Mouse (Mus musculus): ENCODE data around the gene 2410004B18Rik.

2410004B18Rik gene

GRCm38 (mm10) chr3:145969031-145969501 is 31.3 kb downstream of the 2410004B18Rik start:
- H3K27me3 ChIP-seq (ENCODE audit: control insufficient read depth, insufficient read depth, low read length, poor library complexity, severe bottlenecking) = no peaks in the 10 kb centered on the region
- peak; percentile 52 for DNase-seq (ENCODE audit: low read depth, low spot score)
- no peaks in the 10 kb centered on the region for H3K36me3 ChIP-seq (ENCODE audit: control insufficient read depth, insufficient read depth, low read length, poor library complexity, severe bottlenecking)

- no peak for DNase-seq (ENCODE audit: low read depth, low spot score)
- no peaks in the 10 kb centered on the region for H3K27me3 ChIP-seq (ENCODE audit: control insufficient read depth, insufficient read depth, low read length, poor library complexity, severe bottlenecking)
- no peaks in the 10 kb centered on the region for H3K36me3 ChIP-seq (ENCODE audit: control insufficient read depth, insufficient read depth, low read length, poor library complexity, severe bottlenecking)
These were observed 33.7 kb downstream of the 2410004B18Rik start for GRCm38 (mm10) chr3:145971501-145971900.

DNA sequence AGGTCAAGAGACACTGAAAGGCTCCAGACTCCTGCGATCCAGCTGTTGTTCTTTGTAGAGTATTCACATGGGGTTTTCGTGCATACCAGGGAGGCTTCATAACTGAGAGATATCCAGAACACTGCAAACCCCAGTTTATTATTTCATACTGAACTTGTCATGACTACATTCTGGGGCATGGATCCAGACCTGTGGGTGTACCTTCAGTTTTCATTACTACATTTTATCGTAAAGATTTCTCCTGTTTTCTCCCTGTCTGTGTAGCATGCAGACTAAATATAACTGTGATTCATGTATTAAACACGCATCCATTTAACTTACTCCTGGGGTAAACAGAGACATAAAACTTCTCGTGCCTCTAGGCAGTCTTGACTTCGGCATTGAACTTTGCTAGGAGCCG is 37.2 kb downstream of the 2410004B18Rik start:
- Histone ChIP-seq H3K27me3 (ENCODE audit: control insufficient read depth, insufficient read depth, low read length, poor library complexity, severe bottlenecking) (no peaks in the 10 kb centered on the region), H3K36me3 (ENCODE audit: control insufficient read depth, insufficient read depth, low read length, poor library complexity, severe bottlenecking) (no peaks in the 10 kb centered on the region)
- no peak for DNase-seq (ENCODE audit: low read depth, low spot score)

- no peak for DNase-seq (ENCODE audit: low read depth, low spot score)
- H3K36me3 ChIP-seq (ENCODE audit: control insufficient read depth, insufficient read depth, low read length, poor library complexity, severe bottlenecking) = no peaks in the 10 kb centered on the region
These were observed 47.6 kb downstream of the 2410004B18Rik start for GRCm38 (mm10) chr3:145985333-145985925.

DNA sequence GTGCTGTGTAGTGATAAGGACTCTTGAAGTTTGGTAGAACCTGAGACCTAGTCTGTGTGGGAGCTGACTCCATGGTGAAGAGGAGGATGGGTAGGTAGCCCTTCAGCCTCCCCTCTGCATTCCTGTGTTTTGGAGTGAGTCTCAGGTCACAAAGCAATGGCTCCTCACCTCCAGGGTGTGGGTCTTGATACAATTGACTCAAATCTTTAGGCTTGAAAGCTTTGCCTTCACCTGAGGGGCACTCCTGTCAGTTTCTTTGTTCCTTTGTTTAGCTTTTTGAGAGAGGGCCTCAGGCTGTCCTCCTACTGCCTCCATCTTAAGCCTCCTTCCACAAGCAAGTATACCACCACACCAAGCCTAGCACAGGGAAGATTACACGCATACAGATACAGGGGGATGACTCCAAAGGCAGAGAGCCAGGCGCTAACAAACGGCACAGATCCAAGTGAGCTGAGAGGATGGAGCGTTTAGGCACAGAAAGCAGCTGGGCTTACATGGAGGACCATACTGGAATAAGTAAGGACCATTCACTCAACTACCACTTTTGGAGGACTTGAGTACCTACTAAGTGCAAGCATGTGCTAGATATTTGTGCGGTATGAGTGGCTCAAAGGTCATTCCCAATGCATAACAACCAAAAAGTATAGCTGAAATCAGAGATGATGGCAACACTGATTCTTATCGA is 48.6 kb downstream of the 2410004B18Rik start:
- Histone ChIP-seq H3K27me3 (ENCODE audit: control insufficient read depth, insufficient read depth, low read length, poor library complexity, severe bottlenecking) (no peaks in the 10 kb centered on the region), H3K36me3 (ENCODE audit: control insufficient read depth, insufficient read depth, low read length, poor library complexity, severe bottlenecking) (no peaks in the 10 kb centered on the region)
- DNase-seq (ENCODE audit: low read depth, low spot score) = no peak

More at GRCm38 (mm10) chr3:145985333-145985925, 47.6 kb downstream of the 2410004B18Rik start:
- no peaks in the 10 kb centered on the region for H3K27me3 ChIP-seq (ENCODE audit: control insufficient read depth, insufficient read depth, low read length, poor library complexity, severe bottlenecking)

DNA sequence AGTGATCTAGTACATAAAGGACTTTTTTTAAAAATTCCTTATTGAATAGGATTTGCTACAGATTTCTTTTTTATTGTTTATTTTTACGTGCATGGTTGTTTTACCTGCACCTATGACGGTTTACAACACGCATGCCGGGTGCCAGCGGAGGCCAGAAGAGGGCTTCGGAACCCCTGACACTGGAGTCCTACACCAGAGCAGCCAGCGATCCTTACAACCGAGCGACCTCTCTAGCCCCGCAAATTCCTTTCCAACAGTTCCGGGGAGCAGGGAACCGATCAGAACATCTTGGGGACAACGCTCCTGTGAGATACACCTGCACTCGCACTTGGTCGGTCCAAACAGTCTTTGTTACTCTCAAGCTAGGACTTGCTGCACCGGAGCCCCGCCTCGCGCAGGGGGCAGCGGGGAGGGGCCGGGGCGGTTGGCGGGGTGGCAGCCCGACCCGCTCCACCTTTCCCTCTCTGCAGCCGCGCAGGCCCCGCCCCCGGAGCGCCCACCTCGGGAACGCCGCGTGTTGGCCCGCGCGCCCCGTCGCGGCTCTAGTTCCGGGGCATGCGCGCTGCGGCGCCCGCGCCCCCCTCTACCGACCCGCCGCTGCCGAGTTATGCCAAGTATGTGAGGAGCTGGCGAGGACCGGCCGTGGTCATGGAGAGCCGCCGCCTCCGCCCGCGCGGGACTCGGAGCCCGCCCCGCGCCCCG is 49.6 kb downstream of the 2410004B18Rik start, which contains the start of gene Syde2:
Syde2 (plus strand) TSS at position 603 of the 702 bp plus-strand sequence.
- H3K27me3 ChIP-seq (ENCODE audit: control insufficient read depth, insufficient read depth, low read length, poor library complexity, severe bottlenecking) = no peaks in the 10 kb centered on the region
- peak; percentile 18 for DNase-seq (ENCODE audit: low read depth, low spot score)
- H3K36me3 ChIP-seq (ENCODE audit: control insufficient read depth, insufficient read depth, low read length, poor library complexity, severe bottlenecking) = no peaks in the 10 kb centered on the region

GRCm38 (mm10) chr3:145987970-145988683 is 50.3 kb downstream of the 2410004B18Rik start:
- Histone ChIP-seq H3K36me3 (ENCODE audit: control insufficient read depth, insufficient read depth, low read length, poor library complexity, severe bottlenecking) (no peaks in the 10 kb centered on the region), H3K27me3 (ENCODE audit: control insufficient read depth, insufficient read depth, low read length, poor library complexity, severe bottlenecking) (no peaks in the 10 kb centered on the region)
- DNase-seq (ENCODE audit: low read depth, low spot score) = peak; percentile 12

DNA sequence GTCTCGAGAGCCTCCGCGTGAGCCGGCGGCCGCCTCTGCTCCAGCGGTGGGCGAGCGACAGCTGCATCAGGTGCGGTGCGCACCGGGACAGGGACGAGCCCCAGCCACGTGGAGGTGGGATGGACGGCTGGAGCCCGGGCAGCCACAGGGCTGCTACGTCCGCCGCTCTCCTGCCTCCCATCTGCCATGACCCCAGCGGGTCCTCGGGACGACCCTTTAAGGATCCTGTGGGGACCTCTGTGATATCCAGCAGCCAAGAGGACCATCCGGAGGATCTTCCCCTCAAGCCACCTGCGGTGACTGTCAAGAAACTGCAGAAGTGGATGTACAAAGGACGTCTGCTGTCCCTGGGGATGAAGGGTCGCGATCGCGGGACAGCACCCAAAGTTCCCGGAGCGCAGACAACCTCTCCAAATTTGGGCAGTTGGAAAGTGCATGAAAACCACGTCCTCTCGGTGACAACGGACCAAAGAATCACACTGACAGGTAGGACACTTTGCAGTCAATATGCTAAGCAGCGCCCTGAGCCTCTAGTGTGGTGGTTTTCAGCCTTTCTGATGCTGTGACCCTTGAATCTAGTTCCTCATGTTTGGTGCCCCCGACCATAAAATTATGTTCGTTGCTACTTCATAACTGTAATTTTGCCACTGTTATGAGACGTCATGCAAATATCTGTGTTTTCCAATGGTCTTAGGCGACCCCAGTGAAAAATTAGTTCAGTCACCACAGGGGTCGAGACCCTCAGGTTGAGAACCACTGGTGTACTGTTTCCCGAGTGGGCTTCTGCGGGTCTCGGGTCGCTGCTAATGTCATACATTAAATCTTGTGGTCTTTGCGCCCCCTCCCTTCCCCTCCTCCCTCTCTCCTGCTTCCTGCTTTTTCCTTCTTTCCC is 51.1 kb downstream of the 2410004B18Rik start:
- H3K27me3 ChIP-seq (ENCODE audit: control insufficient read depth, insufficient read depth, low read length, poor library complexity, severe bottlenecking) = no peaks in the 10 kb centered on the region
- H3K36me3 ChIP-seq (ENCODE audit: control insufficient read depth, insufficient read depth, low read length, poor library complexity, severe bottlenecking) = no peaks in the 10 kb centered on the region
- peak; percentile 54 for DNase-seq (ENCODE audit: low read depth, low spot score)

- no peaks in the 10 kb centered on the region for H3K27me3 ChIP-seq (ENCODE audit: control insufficient read depth, insufficient read depth, low read length, poor library complexity, severe bottlenecking)
- peak; percentile 8 for DNase-seq (ENCODE audit: low read depth, low spot score)
- H3K36me3 ChIP-seq (ENCODE audit: control insufficient read depth, insufficient read depth, low read length, poor library complexity, severe bottlenecking) = no peaks in the 10 kb centered on the region
These were observed 51.8 kb downstream of the 2410004B18Rik start for GRCm38 (mm10) chr3:145989576-145990081.

DNA sequence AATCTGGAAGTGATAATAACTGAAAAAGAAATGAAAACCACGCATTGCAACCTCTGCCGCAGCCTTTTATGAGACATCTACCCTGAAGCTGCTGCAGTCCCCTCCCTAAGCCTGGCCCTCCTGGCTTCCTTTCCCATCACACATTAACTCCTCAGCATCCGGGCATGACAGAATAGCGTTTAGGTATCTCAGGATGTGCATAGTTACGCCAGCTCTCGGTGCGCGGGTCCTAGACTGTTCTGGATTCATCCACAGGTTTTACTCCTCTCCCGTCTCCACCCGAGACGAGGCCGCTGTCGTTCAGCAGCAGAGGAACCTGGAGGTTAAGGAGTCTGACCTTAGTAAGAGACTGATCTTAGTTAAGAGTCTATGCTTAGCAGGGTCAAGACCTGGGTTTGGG is 53.3 kb downstream of the 2410004B18Rik start:
- H3K36me3 ChIP-seq (ENCODE audit: control insufficient read depth, insufficient read depth, low read length, poor library complexity, severe bottlenecking) = no peaks in the 10 kb centered on the region
- H3K27me3 ChIP-seq (ENCODE audit: control insufficient read depth, insufficient read depth, low read length, poor library complexity, severe bottlenecking) = no peaks in the 10 kb centered on the region
- no peak for DNase-seq (ENCODE audit: low read depth, low spot score)

DNA sequence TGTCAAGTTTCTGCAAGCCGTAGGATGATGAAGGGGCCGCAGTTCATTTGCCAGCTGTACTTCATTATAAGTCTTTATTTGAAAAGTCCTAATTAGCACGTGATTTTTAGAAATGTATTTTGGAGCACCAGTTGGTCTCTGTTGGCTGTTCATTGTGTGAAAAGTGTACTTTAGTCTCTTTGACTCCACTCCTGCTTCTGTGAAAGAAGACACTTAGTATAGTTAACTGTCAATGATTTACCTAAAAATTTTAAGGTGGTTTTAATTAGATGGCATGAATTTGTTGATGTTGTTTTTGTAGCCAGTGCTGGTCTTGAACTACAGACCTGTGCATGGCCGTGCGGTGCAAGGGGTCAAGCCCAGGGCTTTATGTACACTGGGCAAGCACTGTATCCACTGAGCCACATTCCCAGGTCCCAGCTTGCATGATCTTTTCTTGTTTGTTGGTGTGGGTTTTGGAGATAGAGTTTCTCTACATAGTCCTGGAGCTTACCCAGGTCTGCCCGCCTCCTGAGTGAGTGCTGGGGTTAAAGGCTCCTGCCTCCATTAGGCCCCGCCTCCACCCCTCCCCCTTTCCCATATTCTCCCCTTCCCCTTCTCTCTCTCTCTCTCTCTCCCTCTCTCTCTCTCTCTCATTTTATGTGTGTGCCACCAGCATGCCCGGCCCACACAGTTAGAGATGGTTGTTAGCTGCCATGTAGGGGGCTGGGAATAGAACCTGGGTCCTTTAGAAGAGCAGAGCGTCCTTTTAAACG is 54.3 kb downstream of the 2410004B18Rik start:
- no peaks in the 10 kb centered on the region for H3K36me3 ChIP-seq (ENCODE audit: control insufficient read depth, insufficient read depth, low read length, poor library complexity, severe bottlenecking)
- DNase-seq (ENCODE audit: low read depth, low spot score) = no peak
- H3K27me3 ChIP-seq (ENCODE audit: control insufficient read depth, insufficient read depth, low read length, poor library complexity, severe bottlenecking) = no peaks in the 10 kb centered on the region

DNA sequence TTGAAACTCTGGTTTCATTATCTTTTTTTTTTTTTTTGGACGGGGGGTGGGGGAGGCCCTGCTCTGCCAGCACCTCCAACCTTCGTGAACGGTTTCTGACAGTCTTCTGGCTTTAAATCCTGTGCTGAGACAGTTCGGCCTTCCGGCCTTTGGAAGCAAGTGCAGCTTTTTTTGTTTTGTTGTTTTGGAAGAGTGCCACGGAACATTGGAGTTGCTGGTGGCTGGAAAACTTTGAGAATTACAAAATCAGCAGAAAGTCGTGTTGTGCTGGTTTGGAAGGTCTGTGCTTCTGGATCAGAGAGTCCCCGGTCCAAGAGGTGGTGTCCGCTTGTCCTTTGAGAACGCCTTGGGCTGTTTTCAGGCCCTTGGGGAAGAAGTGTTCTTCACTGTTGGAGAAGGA is 55.0 kb downstream of the 2410004B18Rik start:
- Histone ChIP-seq H3K36me3 (ENCODE audit: control insufficient read depth, insufficient read depth, low read length, poor library complexity, severe bottlenecking) (no peaks in the 10 kb centered on the region), H3K27me3 (ENCODE audit: control insufficient read depth, insufficient read depth, low read length, poor library complexity, severe bottlenecking) (no peaks in the 10 kb centered on the region)
- DNase-seq (ENCODE audit: low read depth, low spot score) = no peak

DNA sequence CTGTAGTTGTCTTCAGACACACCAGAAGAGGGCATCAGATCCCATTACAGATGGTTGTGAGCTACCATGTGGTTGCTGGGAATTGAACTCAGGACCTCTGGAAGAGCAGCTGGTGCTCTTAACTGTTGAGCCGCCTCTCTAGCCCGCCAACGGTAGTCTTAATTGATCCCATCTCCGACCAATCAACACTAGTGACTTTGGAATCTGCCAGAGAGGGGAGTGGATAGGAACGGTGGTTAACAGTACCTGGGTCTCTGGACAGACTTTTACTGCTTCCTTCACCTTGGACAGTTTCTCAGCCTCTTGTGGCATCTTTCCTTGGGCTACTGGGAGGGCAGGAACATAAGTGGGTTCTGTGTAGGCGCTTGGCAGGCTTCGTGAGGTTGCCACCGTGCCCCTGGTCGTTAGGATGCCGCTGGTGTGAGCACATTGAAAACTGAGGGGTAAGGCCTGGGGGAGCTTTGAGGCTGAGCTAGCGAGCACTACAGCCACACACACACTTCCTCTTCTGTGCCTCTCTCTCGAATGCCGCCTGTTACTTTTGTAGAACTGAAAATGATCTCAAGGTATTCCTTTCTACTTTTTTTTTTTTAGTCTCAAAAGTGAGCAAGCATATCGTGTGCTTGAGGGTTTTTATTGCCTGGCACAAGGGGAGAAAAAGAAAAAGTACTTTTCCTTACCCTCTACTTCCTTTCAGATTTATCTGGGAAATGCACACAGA is 55.8 kb downstream of the 2410004B18Rik start:
- Histone ChIP-seq H3K27me3 (ENCODE audit: control insufficient read depth, insufficient read depth, low read length, poor library complexity, severe bottlenecking) (no peaks in the 10 kb centered on the region), H3K36me3 (ENCODE audit: control insufficient read depth, insufficient read depth, low read length, poor library complexity, severe bottlenecking) (no peaks in the 10 kb centered on the region)
- peak; percentile 58 for DNase-seq (ENCODE audit: low read depth, low spot score)

All from splenic B cell, adult 2 months (primary cell).